Mouse (Mus musculus): ENCODE results near the gene Ercc1. TPM values are rescaled to one million over a fixed set of nuclear protein-coding genes. Genes with fewer than 3 reads are reported as not detected.

Ercc1 gene
- polyA plus RNA-seq, 1 experiment from 2014 or later = 84.1 TPM

DNA sequence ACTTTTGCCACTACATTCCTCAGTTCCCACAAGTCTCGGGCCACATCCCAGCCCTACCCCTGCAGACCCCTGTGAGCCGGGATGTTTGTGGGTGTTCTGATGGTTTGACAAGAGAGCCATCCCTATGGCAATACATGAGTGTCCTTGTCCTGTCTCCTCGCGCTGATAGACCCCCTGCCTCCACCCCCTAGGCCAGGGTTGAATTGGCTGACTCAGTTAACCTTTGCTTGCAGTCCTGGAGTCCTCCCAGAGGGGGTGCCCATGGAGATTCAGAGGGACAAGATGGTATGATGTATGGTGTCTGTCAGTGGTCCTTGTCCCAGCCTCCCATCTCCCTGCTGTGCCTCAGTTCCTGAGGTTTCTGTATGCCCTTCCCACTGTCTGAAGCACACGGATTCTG is 30.5 kb upstream of the Ercc1 start:
- 51% methylated on average over 5 of the region's 5 CpGs for WGBS
- H3K9ac ChIP-seq (replicated peaks) = no peak overlapping the region

DNA sequence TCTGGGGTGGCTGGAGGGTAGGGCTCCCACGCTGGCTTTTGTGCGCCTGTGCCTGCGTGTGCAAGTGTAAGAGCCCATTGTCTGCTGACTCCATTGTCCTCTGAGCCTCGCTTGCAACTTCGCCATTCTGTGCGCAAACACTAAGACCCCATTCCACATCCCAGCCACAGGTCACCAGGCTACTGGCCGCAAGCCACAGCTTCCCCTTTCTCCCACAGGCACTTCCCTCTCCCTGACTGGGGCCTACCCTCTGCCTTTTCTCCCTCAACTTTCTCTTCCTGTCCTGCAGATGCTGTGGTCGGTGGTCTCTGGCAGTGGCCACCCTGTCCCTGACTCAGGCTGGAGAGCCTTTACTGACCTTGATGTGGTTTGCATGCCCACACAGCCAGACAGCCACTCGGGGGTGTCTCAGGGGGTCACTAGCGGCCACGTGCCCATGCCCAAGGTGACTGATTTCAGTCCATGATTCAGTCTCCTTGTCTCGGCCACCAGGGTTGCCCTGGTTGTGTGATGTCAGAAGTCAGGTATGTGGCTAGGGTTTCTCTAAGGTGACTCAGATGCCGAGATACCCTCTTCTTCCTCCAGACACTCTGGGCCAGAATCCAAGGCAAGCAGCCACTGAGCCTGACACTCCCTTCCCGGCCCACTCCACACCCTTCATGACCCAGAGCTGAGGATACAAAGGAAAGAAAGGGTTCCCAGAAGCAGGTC is 28.0 kb upstream of the Ercc1 start:
- Histone ChIP-seq H3K4me1 (replicated peaks) (peaks cover 16% of the 10 kb centered on the region), H3K27ac (no peak overlapping the region), H3K27me3 (peaks cover 45% of the 10 kb centered on the region), H3K4me3 (replicated peaks) (no peak overlapping the region), H3K36me3 (no peaks in the 10 kb centered on the region), H3K9me3 (no peaks in the 10 kb centered on the region), H3K4me2 (replicated peaks) (no peak overlapping the region), H3K9ac (replicated peaks) (no peak overlapping the region)
- WGBS = 44% methylated on average over 14 of the region's 14 CpGs
- ATAC-seq = no peak

More for the DNA sequence above, 30.5 kb upstream of the Ercc1 start:
- Histone ChIP-seq H3K9me3 (no peaks in the 10 kb centered on the region), H3K4me1 (replicated peaks) (peaks cover 12% of the 10 kb centered on the region), H3K36me3 (no peaks in the 10 kb centered on the region), H3K4me2 (replicated peaks) (no peak overlapping the region), H3K27me3 (peaks cover 49% of the 10 kb centered on the region), H3K27ac (no peak overlapping the region), H3K4me3 (replicated peaks) (no peak overlapping the region)
- no peak for ATAC-seq

DNA sequence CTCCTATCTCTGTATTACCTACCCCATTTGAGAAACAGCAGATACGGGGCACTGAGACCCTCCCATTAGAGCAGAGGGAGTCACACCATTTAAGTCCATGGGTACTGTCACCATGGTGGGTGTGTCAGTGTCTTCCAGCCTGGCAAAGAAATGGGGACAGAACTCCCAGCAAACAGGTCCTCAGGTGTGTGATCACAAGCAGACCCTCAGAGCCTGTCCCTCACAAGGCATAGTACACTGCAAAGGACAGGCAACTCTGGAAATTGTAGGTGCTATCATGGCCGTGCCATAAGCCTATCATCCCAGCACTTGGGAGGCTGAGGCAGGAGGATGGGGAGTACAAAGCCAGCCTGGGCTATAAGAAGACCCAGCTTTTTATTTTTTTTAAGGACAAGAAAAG is 26.4 kb upstream of the Ercc1 start:
- no peak overlapping the region for H3K27ac ChIP-seq
- WGBS = 64% methylated on average over 2 of the region's 2 CpGs
- ATAC-seq = no peak
- H3K9ac ChIP-seq (replicated peaks) = no peak overlapping the region
- H3K27me3 ChIP-seq = peaks cover 38% of the 10 kb centered on the region; the same call in 1 of the 2 replicates
- H3K36me3 ChIP-seq = no peaks in the 10 kb centered on the region
- peaks cover 16% of the 10 kb centered on the region for H3K4me1 ChIP-seq (replicated peaks)
- H3K4me2 ChIP-seq (replicated peaks) = no peak overlapping the region
- H3K9me3 ChIP-seq = no peaks in the 10 kb centered on the region
- no peak overlapping the region for H3K4me3 ChIP-seq (replicated peaks)

DNA sequence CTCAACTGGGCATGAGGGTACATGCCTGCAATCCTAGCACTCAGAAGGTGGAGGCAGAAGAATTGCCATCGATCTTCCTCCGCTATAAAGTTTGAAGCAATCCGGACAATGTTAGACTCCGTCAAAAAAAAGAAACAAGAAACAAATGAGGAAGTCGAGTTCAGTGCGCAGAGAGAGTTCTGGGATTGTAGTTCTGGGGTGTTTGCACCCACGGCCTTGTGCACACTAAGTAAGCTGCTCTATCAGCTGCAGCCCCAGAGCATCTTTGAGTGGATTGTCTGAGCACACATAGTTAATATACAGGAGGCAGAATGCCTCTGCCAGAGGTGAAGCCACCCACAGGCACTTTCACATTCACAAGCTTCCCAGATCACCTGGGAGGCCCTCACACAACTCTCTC is 25.9 kb upstream of the Ercc1 start:
- H3K4me1 ChIP-seq (replicated peaks) = peaks cover 16% of the 10 kb centered on the region
- H3K4me2 ChIP-seq (replicated peaks) = no peak overlapping the region
- ATAC-seq = no peak
- no peaks in the 10 kb centered on the region for H3K9me3 ChIP-seq
- H3K36me3 ChIP-seq = no peaks in the 10 kb centered on the region
- no peak overlapping the region for H3K4me3 ChIP-seq (replicated peaks)
- no peak overlapping the region for H3K27ac ChIP-seq
- H3K27me3 ChIP-seq = peaks cover 34% of the 10 kb centered on the region; the same call in 1 of the 2 replicates
- H3K9ac ChIP-seq (replicated peaks) = no peak overlapping the region
- 84% methylated on average over 7 of the region's 7 CpGs for WGBS

DNA sequence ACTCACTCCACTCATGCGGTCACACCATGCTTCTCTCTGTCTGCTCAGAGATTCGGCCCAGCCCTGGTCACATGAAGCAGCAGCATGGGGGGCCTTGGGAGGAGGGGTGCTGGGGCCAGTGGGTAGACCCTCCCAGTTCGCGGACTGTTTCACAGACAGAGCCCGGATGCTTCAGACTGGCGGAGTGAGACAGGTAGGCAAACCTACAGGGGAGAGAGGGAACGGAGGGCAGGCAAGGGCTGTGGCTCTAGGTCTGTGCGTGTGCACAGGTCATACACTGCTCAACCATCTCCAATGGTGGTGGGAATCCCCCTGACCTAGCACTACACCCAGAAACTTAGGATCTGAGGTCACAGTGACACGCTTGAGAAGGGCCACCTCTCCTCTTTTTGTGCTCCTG is 25.1 kb upstream of the Ercc1 start:
- Histone ChIP-seq H3K36me3 (no peaks in the 10 kb centered on the region), H3K4me2 (replicated peaks) (peak overlapping the region; percentile 83), H3K27me3 (peaks cover 28% of the 10 kb centered on the region; the same call in 1 of the 2 replicates), H3K9me3 (no peaks in the 10 kb centered on the region), H3K27ac (peak overlapping the region; percentile 44; the same call in 1 of the 2 replicates), H3K4me3 (replicated peaks) (peak overlapping the region; percentile 53), H3K9ac (replicated peaks) (peak overlapping the region; percentile 70), H3K4me1 (replicated peaks) (peaks cover 16% of the 10 kb centered on the region)
- peak; percentile 77 for ATAC-seq
- WGBS = 13% methylated on average over 9 of the region's 9 CpGs

DNA sequence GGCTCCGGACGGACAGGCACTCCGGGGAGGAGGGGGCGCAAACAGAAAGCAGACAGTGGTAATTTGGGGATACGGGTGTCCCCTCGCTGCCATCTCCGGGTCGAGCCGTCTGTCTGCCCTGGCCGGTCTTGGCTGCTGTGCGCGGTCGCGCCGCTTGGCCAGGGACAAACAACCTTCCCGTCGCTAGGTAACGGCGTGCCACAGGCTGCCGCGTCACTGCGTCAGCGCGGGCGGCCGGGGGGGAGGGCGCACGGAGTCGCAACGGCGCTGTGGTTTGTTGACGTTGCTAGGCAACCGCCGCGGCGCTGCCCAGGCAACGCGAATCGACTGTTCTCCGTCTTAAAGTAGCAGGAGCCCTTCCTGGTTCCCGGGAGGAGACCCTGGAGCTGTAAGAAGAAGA is 24.7 kb upstream of the Ercc1 start:
- peak overlapping the region; percentile 53 for H3K4me3 ChIP-seq (replicated peaks)
- ATAC-seq = peak; percentile 93
- H3K36me3 ChIP-seq = no peaks in the 10 kb centered on the region
- H3K9ac ChIP-seq (replicated peaks) = peak overlapping the region; percentile 70
- H3K27me3 ChIP-seq = peaks cover 27% of the 10 kb centered on the region; the same call in 1 of the 2 replicates
- under 1% methylated on average over 41 of the region's 41 CpGs for WGBS
- H3K4me2 ChIP-seq (replicated peaks) = peak overlapping the region; percentile 83
- H3K9me3 ChIP-seq = no peaks in the 10 kb centered on the region
- peaks cover 16% of the 10 kb centered on the region for H3K4me1 ChIP-seq (replicated peaks)
- H3K27ac ChIP-seq = peak overlapping the region; percentile 70

DNA sequence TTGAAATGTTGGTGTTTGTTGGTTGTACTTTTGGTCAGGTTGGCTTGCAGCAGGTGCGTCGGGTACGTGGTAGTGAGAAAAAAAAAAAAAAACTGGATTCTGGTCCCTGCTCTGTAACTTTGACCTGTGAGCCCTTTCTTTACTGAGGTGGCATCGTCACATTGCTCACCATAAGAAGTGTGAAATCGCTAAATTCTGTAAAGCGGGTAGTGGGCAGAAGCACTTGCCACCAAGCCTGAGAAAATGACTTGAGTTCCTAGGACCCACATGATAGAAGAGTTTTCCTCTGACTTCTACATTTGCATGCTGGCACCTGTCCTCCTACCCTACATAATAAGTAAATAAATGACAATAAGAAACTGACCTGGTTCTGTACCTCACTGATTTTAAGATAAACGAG is 23.9 kb upstream of the Ercc1 start:
- no peaks in the 10 kb centered on the region for H3K9me3 ChIP-seq
- peak overlapping the region; percentile 53 for H3K4me3 ChIP-seq (replicated peaks)
- H3K4me2 ChIP-seq (replicated peaks) = peak overlapping the region; percentile 83
- no peaks in the 10 kb centered on the region for H3K36me3 ChIP-seq
- no peak overlapping the region for H3K27ac ChIP-seq
- no peak overlapping the region for H3K9ac ChIP-seq (replicated peaks)
- WGBS = 42% methylated on average over 7 of the region's 7 CpGs
- no peak for ATAC-seq
- peaks cover 16% of the 10 kb centered on the region for H3K4me1 ChIP-seq (replicated peaks)
- peaks cover 25% of the 10 kb centered on the region; the same call in 1 of the 2 replicates for H3K27me3 ChIP-seq

DNA sequence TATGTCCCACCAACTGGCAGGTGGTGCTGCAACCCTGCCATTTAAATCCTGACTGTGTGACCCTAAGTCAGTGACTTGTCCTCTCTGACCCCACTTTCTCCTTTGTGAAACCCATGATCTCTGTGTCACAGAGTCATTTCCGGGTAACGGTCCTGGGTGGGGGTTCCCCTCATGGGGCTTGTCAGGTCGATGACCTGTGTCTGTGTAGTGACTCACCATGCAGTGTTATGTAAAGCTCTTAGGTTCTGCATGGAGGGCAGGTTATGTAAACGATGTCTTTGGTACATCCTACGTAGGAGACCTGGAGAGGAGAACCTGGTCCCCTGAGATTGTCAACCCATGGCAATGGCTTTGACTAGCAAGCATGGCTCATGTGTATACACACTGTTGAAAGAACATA is 23.1 kb upstream of the Ercc1 start:
- Histone ChIP-seq H3K27ac (no peak overlapping the region), H3K9ac (replicated peaks) (no peak overlapping the region), H3K36me3 (no peaks in the 10 kb centered on the region), H3K4me2 (replicated peaks) (no peak overlapping the region), H3K4me1 (replicated peaks) (peaks cover 24% of the 10 kb centered on the region), H3K4me3 (replicated peaks) (no peak overlapping the region), H3K27me3 (peaks cover 25% of the 10 kb centered on the region; the same call in 1 of the 2 replicates), H3K9me3 (no peaks in the 10 kb centered on the region)
- ATAC-seq = no peak
- WGBS = 71% methylated on average over 5 of the region's 5 CpGs

DNA sequence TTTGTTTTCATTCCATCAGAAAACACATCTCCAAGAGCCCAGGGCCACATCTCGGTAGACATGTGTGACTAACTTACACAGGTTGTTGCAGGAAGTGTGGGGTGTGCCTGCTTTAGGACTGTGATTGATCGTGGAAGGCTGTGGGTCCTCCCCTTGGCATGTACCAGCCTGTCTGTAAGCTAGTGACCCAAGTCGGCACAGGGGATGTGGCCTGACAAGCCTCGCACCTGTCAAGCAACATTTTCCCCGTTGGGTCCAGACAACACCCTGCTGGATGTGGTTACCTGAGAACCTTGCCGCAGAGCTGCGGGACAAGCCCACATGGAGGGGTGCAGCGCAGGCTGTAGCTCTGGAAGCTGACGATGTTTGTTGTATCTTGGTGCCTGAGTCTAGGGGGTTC is 22.1 kb upstream of the Ercc1 start:
- Histone ChIP-seq H3K4me3 (replicated peaks) (no peak overlapping the region), H3K9me3 (no peaks in the 10 kb centered on the region), H3K4me1 (replicated peaks) (peaks cover 34% of the 10 kb centered on the region), H3K36me3 (no peaks in the 10 kb centered on the region), H3K27me3 (peaks cover 25% of the 10 kb centered on the region; the same call in 1 of the 2 replicates), H3K9ac (replicated peaks) (no peak overlapping the region), H3K27ac (no peak overlapping the region), H3K4me2 (replicated peaks) (no peak overlapping the region)
- ATAC-seq = no peak
- WGBS = 62% methylated on average over 9 of the region's 9 CpGs

DNA sequence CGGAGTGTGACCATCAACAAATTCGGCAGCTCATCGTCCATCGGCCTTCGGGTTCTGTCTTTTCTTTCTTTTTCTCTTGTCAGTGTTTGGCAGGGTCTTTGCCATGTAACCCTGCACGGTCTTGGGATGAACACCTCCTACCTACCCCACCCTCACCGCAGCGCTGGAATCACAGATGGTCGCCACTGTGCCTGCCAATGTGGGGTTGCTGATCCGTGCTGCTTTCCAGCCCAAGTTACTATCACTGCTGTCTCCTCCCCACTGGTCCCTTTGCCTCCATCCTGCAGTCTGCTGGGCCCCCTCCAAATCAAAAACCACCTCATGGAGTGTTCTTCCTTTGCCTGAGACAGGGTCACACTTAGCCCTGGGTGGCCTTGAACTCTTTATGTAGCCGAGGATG is 20.4 kb upstream of the Ercc1 start:
- no peak overlapping the region for H3K9ac ChIP-seq (replicated peaks)
- WGBS = 88% methylated on average over 11 of the region's 11 CpGs
- peaks cover 10% of the 10 kb centered on the region; the same call in 1 of the 2 replicates for H3K27me3 ChIP-seq
- ATAC-seq = no peak
- no peaks in the 10 kb centered on the region for H3K9me3 ChIP-seq
- H3K4me3 ChIP-seq (replicated peaks) = no peak overlapping the region
- no peak overlapping the region for H3K27ac ChIP-seq
- peaks cover 36% of the 10 kb centered on the region for H3K4me1 ChIP-seq (replicated peaks)
- H3K36me3 ChIP-seq = no peaks in the 10 kb centered on the region
- no peak overlapping the region for H3K4me2 ChIP-seq (replicated peaks)

DNA sequence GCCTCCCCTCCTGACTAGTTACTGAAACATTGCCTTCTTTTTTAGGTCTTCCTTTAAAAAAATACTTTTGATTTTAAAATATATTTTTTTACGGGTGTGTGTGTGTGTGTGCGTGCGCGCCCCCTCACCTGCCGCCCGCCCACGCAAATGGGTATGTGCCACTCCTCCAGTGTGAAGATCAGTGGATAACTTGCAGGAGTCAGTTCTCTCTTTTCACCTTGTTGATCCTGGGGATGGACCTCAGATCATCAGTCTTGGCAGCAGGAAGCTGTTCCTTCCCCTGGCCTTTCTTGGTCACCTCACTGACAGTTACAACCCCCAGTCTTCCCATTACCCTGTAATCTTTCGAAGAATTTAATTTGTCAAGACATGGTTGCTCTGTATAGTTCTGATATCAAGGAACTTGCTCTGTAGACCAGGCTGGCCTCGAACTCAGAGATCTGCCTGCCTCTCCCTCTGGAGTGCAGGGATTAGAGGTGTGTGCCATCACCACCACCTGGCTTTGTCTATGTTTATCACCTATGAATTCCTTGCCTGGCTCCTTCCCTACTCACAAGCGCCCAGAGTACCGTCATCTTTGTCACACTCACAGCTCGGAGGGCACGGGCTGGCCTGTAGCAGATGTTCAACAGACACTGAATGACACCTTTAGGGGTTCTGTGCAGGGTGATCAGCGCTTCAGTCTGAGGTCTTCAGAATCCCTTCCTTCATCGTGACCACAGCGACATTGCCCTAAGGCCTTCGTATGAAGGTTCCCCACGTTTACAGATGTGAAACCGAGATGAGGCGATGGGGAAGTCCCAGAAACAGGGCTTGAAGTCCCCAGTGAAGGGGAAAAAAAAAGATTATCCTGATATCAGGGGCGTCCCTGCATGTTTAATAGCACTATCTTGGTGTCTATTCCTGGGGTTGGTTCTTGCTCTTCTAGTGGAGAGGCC is 19.0 kb upstream of the Ercc1 start:
- H3K36me3 ChIP-seq = no peaks in the 10 kb centered on the region
- WGBS = 73% methylated on average over 21 of the region's 21 CpGs
- ATAC-seq = no peak
- H3K4me1 ChIP-seq (replicated peaks) = peaks cover 27% of the 10 kb centered on the region
- peaks cover 10% of the 10 kb centered on the region; the same call in 1 of the 2 replicates for H3K27me3 ChIP-seq
- H3K4me3 ChIP-seq (replicated peaks) = no peak overlapping the region
- H3K4me2 ChIP-seq (replicated peaks) = no peak overlapping the region; the same call in 1 of the 2 replicates
- H3K9me3 ChIP-seq = no peaks in the 10 kb centered on the region
- H3K9ac ChIP-seq (replicated peaks) = no peak overlapping the region; the same call in 1 of the 2 replicates
- H3K27ac ChIP-seq = no peak overlapping the region

DNA sequence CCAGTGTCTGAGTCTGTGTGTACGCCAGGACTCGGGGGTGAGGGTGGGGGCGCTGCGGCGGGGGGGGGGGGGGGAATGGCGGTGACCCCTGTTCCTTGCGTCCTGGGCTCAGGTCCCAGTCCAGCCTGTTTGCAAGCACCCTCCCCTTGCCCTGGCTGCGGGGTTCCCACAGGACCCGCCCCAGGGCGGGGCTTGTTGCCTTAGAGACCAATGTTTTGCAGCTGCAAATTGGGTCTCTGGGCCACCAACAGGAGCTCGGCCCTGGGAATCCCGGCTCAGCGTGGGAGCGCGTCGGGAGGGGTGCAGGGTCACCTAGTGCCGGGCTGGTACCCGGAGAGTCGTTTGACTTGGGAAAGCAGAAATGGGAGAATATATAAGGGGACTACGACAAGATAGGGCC is 18.2 kb upstream of the Ercc1 start:
- H3K27me3 ChIP-seq = peaks cover 7% of the 10 kb centered on the region; the same call in 1 of the 2 replicates
- peak overlapping the region; percentile 43 for H3K4me3 ChIP-seq (replicated peaks)
- H3K36me3 ChIP-seq = no peaks in the 10 kb centered on the region
- peak overlapping the region; percentile 58 for H3K9ac ChIP-seq (replicated peaks)
- WGBS = under 1% methylated on average over 19 of the region's 20 CpGs
- peaks cover 22% of the 10 kb centered on the region for H3K4me1 ChIP-seq (replicated peaks)
- peak overlapping the region; percentile 53 for H3K27ac ChIP-seq
- ATAC-seq = peak; percentile 66
- H3K9me3 ChIP-seq = no peaks in the 10 kb centered on the region
- H3K4me2 ChIP-seq (replicated peaks) = peak overlapping the region; percentile 68

Measured in midbrain, embryonic 13.5 days (tissue).